Mouse (Mus musculus) ovary, postnatal 14 days (tissue): ENCODE measurements around the gene Dner.
A peak's percentile ranks its signal among the peaks of the same experiment; 100 is the strongest.

Experiments used
- DNase-seq: peaks from one replicate; pipeline ENCODE4 v3.0.0; 2022; ENCODE audit warnings: low spot score

Gene Dner

DNA sequence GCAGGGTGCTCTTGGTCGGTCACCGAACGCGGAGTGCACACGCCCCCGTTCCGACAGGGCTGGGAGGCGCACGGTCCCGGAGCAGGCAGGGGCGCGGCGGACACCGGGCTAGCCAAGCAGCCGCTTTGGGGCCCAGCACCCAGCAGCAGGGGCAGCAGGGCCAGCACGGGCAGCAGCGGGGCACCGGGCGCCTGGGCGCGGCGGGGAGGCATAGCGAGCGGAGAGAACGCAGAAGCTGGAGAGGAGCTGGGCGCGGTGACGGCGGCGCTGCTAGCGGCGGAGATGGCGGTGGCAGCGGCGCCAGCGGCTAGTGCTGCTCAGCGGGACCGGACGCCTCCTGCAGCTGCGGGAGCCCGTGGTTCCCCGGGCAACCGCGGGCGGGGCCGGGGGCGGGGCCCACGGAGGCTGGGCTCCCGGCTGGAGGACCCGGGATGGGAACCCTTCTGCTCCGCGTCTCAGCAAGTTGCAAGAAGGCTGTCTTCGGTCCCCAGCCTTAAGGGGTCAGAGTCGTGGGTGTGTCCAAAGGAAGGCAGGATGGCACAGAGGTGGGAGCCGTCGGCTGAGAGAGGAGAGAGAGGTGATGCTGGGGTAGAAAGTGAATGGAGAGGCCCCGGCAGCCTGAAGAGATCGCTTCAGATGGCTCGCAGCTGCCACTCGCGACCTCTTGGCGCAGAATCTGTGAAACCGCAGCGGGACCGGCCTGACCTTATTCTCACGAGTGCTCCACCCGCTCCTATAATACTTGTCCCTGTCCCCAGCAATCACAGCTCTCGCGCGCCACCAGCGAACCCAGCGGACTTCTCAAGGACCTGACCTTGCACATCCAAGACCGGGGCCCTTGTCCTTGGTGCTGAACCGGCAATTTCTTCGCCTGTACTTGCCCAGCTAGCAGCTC is at the start of gene Dner:
Gene Dner, minus strand, starts transcription at position 705 of the 895 bp plus-strand sequence.
- DNase-seq, result peak; percentile 79

DNA sequence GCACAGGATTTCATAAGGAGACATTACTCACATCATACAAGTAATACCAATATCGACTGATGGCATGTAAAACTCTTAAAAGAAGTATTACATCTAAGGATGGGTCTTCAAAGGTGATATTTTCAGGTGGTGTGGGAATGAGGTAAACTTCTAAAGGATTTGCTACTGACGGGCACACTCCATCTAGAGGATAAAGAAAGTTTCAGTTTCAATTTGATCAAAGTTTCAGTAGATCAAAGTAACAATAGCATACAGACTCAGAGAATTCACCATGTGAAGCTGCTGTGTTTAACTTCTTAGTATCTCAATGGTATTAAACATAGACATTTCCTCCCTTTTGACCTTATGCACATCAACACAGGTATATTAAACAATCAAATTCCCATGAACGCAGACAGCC is 46.1 kb upstream of the Dner start:
- DNase-seq, result no peak

DNA sequence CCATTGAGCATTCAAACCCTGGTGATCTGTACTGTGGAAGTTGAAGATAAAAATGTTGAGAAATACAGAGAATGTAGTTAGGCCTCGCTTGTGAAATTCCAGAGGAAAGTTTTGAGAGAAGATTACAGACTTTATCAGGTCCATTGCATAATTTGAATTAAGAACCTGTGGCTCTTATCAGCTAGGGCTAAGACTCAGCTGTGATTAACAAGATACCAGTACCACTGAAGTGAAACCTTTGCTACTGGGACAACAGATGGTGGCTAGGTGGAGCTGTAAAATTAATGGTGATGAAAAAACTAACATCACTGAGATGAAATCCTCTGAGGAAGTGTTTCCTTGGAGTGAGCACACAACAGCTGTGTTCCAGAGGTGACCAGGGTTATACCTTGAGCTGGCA is 44.1 kb upstream of the Dner start:
- no peak for DNase-seq

DNA sequence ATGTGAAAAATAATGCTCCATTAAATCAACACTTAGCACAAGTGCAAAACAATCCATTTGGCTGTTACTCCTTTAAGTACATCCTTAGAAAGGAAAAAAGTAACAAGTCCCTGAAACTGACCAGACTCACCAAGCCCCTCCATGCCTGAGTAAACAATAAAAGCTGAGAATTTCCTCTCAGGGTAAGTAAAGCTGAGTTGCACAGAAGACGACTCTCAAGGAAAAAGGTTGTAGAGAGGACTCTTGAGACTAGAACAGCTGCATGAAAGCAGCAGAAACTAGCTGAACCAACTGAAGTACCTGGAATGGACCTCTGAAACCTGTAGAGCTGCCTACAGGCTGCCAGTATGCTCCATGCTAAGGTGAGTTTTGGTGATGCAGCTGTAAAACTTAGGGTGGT is 41.1 kb upstream of the Dner start:
- DNase-seq, result no peak

DNA sequence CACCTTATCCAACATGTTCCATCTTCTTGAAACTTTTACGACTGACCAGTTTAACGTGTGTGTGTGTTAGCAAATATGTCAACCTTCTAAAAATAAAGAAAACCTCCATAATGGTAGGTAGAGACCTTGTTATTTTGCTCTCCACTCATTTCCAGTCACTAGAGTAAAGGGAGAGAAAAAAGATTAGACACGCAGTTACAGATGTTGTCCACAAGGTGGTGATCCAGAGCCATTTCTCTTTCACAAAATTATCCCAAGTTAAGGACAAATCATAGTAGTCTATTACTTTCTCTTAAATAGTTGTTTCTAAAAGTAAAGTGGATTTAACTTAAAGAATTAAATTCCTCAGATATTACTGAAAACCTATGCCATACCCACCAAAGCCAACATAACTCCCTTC is 37.8 kb upstream of the Dner start:
- DNase-seq, result no peak

DNA sequence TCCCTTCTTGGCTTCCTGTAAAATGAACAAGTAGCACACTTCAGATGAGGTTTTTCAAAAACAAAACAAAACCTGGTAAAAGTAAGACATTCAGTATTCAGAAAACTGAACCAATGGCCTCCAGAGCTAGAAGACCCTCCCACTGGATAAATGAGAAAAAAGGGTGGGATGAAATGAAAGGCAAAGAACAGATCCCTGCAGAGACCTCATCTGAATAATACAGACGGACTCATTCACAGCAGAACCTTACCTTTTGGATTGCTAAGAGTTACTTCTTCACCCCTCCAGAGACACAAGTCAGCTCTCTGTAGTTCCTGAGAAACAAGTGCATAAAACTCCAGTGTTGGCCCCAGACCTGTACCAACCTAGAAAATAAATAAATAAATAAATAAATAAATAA is 35.7 kb upstream of the Dner start:
- DNase-seq, result no peak

DNA sequence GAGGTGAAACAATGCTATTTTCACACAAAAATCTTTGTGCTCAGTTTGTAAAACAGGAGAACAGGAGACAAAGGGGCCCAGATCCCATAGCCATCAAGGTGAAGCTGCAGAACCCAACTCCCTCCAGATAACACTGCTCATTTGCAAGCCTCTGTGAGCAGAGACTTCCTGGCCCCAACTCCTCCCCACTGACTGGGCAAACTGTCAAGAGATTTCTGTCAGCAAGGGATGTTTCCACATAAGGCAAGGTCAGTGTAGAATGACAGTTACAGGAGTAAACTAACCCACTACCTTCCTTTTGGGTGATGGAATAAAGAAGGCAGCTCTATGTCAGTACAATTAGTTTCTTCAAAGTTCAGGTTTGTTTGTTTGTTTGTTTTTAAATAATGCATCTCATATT is 26.8 kb upstream of the Dner start:
- no peak for DNase-seq

DNA sequence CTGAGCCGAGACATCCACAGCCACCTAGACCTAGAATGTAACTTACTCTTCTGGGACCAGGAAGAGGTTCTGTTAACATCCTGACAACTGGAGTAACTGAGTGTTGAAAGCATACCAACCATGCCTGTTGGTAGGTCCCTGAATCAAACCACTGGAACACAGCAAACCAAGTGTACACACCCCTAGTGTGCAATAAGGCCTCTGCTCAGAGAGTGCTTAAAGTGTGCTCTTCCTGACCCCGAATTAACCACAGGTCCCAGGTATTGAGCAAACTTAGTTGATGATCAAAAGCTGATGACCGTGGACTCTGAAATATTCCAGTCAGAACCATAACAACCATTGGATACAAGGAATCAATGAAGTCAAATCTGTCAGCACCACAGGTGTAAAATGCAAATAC is 26.4 kb upstream of the Dner start:
- DNase-seq, result no peak

DNA sequence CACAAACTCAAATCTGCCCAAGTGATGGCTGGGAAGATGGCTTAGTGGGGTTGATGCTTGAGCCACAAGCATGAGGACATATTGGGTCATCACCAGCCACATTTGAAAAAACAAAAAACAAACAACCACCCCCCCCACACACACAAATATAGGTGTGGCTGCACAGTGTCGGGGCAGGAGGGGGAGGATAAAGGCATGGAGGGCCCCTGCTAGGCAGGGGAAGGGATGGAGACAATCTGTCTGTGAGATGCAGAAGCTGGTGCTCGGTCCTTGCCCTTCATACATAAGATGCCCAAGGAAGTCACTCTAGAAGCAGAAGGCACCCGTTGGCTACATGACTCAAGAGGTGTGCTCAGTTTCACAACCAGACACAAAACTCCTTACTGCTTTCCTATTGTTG is 25.9 kb upstream of the Dner start:
- DNase-seq, result no peak

DNA sequence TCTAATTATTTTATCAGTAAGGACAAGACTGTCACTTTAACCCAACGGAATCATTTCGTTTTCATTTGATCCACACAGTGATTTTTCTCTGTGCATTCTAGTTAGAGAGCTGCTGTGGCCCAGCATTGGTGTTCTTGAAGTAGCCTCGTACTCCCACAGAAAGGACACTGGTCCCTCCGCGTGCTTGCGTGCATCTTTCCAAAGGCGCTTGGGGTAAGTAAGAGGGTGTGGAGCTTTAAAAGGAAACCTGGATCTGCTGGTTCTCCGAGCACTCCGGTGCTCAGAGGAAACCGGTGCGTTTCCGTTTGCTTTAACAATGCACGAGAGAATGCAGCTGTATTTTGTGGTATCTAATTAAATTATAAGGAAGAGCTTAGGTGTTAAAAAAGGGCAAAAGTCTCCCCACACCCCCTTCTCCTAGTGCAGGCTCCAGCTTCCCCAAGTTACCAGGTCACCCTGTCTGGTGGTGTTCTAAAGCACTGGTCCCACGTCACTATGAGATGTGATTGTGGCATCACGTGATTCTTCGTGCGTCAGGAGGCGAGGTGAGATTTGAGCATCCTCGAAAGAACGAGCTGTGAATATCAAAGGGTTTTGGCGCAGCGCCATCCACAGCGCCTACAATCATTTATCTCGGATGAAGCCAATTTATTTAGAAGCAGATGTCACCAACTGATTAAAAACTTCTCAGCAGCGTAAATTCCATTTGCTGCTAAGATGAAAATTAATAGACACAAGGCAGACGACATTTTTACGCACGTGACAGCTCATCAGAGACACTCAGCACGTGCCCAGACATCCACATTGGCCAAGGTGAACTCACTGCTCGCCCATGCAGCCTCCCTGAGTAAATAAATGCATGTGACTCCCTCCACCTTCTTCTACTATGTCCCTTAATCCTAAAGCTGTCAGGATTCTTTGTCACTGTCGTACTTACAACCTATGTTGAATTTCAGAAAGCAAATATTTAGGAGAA is 14.1 kb upstream of the Dner start:
- no peak for DNase-seq

DNA sequence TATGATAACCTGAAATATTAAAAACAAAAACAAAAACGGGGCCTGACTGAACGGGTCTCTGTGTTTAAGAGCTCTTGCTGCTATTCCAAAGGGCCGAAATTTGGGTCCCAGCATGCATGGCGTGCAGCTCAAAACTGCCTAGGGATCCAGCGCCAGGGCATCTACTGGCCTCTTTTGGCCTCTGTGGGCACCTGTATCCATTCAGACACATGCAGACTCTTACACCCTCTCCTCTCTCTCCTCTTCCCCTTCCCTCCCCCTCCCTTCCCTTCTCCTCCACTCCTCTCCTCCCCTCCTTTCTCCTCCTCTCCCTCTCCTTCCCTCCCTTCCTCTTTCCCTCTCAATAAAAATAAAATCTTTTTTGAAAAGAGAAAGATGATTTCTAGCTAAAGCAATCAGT is 13.4 kb upstream of the Dner start:
- DNase-seq, result no peak

DNA sequence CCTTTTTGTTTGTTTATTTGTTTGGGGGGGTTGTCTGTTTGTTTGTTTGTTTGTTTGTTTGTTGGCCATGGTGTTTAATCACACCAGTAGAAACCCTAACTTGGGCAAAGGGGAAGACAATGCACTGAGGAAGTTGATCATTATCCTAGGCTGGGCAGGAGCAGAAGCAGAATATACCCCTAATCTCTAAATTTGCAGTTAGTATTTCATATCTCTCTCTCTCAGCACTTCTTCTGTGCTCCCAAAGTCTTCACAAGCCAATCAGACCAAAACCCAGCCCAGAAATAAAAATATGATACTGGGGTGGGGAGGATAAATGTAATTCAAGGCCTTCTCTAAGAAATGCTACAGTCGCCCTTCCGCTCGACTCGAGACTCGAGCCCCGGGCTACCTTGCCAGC is 4.2 kb upstream of the Dner start:
- DNase-seq, result no peak

DNA sequence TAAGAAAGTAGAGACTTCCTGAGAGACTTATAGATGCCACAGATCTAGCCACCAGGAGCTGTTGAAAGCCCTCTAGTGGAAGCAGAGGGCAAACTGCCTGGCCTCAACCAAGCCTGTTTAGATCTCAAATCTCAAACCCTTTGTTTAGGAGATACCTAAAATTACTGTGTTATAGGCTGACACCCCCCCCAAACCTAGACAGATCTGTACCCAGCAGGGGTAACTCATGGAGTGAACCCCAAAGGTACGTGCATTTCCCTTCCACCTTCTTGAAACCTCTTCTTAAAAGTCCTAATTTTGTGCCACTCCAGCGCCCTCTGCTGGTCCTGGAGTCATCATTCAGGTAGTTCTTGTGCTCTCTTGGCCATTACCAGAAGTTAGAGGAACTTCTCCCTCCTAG is 1.1 kb upstream of the Dner start:
- DNase-seq, result no peak

DNA sequence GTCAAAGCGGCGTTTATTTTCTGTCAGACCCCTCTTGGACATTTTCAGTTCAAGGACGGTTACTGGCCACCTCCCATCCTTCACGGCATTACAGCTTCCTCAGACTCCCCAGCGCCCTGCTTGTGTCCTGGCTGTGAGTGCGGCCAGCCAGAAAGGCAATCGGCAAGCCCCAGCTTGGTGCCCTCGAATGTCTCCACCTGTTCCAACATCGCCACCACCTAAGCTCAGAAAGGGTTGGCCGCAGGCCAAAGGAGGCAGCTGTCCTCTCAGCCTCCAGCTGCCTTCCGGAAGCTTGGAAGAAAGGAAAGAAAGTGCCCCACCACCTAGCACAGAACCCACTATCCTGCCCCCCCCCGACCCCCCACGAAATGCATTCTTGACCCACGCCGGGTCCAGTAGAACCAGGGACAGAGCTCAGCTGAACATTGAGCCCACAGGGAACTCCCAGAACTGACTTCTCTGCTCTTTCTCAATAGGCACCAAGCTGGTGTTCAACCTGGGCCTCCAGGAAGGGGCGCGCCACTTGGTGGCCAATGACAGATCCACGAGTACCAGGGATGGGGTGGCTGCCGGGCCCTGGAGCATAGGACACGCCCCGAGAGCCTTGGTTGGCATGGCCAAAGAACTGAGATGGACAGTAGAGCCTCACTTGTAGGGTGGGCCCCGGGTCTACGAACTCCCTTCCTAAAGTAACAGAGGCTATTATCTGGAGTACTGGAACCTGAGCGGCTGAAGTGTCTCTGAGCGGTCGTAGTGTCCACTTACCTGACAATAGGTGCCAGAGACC is 1.1 kb downstream of the Dner start:
- no peak for DNase-seq

DNA sequence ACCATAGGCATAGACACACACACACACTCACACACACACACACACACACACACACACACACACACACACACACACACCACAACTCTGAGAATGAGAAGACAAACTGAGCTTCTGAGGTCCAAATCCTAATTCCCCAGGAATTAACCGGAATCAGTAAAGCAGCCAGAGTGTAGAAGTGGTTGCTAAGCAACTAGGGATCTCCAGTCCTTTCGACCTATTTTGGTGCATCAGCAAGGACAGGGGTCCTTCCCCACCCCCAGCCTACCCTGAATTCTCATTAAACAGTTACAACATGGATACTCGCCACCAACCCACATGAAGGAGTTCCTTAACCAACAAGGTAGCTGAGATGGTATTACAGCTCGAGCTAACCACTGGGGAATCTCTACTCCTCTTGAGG is 18.1 kb downstream of the Dner start:
- DNase-seq, result no peak

DNA sequence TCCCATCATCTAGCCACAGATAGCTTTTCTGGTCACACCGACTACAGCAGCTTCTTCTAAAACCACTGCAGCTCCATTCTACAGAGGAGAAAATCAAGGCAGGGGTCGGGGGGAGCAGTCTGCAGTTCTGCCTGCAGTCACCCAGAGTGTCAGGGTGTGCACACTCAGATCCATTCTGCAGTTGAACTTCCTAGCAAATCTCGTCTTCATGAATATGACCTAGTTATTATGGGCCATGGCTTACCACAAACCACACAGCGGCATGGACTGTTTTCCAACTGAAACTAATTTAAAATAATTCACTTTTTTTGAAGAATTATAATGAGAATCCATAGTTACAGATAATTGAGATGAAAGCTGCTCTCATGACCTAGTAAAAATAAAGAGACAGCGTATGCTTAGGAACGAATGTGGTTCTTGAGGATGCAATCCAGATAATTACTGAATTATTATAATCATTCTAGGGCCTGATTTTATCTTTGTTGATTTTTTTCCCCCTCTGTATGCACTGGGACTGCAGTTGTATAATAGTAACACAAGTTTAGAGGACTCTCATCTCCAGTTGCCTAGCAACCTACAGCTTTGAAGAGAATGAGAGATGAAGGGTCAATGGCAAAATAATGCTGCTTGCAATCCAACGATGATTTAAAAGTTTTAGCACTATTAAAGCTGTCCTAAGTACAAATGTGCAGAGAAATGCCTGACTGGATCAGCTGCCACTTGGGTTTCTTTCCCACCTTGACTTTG is 27.7 kb downstream of the Dner start:
- DNase-seq, result no peak

DNA sequence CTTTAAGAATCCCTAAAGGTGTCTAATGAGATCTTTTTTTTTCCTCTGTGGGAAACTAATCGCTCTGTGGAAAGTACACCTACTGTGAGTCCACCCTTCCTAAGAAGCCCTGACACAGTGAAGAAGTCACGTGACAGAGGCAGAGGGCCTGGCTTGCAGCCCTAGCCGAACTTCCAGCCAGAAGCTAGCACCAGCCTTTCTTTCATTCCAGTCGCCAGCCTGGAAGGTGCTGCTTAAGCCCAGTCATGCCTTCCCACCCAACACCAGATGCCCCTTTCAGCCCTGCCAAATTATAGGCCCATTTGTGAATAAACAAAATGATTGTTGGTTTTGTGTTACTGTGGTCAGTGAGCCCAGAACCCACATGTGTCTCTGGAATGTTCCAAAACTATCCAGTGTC is 28.4 kb downstream of the Dner start:
- no peak for DNase-seq

DNA sequence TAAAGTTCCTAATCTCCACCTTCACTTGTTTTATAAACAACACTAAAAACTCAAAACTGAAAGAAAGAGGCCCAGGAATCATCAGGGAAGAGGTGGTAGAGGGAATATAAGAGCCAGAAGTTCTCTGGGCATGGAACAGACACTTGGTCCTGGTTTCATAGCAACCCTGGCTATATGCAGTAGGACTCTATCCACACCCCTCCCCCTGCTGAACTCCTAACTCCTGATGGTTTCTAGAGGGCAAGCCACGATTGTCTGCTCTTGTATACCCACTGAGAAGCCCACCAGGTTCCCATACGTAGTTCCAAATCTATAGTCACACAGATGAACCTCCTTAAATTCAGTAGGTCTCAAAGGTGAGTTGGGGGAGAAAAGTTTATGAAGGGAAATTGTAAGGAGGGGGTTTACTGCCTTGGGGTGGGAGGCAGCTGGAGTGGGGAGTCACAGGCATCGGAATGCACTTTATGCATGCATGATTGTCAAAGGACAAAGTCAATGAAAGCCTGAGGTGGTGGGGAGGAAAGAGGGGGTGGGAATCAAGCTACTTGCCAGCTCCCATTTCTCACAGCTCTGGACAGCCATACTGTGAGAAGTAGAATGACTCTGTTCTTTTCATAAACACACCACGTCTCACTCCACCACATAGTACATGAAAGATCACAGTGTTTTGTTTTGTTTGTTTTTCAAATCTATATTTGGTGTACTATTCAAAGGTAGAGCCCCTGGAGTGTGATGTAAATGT is 31.5 kb downstream of the Dner start:
- no peak for DNase-seq

DNA sequence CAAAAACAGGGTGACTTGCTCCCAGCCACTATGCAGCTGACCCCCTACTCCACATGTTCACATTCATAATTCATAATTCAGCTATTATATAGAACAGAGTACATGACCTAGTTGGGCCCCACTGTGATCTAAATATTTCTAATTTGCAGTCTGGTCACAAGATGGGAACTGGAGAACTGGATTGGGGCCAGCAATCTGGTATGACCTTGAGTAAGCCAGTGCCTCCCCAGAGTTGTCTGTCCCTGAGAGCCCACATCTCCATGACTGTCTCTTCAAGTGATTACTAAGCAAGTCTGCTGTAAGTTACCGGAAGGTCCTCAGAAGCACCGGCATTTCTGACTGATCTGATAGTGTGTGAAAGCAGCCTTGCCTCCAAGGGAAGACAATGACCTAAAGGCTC is 49.2 kb downstream of the Dner start:
- DNase-seq, result no peak

DNA sequence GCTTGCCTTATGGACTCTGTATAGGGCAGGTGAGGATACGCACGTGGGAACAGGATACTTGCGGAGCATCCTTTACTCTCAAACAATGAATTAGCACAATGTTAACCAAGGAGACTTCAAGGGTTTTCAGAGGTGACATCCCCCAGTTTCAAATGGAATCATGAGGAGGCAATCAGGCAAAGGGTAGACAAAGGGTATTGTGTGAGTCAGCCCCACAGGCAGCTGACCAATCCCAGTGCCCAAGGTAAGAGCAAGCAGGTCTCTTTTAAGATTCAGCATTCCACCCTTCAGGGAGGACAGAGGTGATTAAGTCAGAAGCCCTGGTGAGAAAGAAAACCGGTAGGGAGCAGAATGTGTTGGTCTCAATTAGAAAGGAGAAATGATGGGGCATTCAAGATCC is 55.6 kb downstream of the Dner start:
- DNase-seq, result no peak

DNA sequence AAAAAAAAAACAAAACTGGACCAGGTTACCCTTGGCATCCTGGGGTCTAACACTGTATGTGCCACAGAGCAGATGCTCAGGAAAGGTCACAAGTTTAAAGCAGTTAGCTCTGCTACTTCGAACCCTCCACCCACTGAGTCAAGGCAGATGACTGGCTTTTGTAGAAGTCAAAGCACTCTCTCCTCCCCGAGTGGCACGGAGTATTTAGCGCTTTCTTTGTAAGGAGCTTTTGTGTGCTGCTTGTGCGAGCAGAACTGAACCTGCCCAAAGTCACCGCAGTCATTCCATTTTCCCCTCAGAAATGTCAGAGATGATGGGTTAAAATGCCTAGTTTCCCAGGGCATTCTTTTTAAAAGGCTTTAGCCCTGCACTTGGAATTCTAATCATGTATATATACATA is 59.1 kb downstream of the Dner start:
- DNase-seq, result no peak
